Mouse (Mus musculus): ENCODE measurements around the gene Rpa1.

GRCm38 (mm10) chr11:75324433-75324832, 23.7 kb downstream of the Rpa1 start:
- no peak for TF ChIP-seq CTCF (IDR thresholded peaks at IDR 0.05; ENCODE audit: borderline replicate concordance, control insufficient read depth, extremely low read depth, insufficient read depth, low read length, poor library complexity)
- TF ChIP-seq POLR2A (IDR thresholded peaks at IDR 0.05; ENCODE audit: control insufficient read depth, extremely low read depth, insufficient read depth, low read length, poor library complexity): no peak
